Mouse (Mus musculus): Measurements from ENCODE around the gene Ubqln1. TPM values are rescaled to one million over a fixed set of nuclear protein-coding genes. Genes with fewer than 3 reads are reported as not detected.

The Ubqln1 gene
- polyA plus RNA-seq, 1 experiment from 2014 or later, result 44.2 TPM

DNA sequence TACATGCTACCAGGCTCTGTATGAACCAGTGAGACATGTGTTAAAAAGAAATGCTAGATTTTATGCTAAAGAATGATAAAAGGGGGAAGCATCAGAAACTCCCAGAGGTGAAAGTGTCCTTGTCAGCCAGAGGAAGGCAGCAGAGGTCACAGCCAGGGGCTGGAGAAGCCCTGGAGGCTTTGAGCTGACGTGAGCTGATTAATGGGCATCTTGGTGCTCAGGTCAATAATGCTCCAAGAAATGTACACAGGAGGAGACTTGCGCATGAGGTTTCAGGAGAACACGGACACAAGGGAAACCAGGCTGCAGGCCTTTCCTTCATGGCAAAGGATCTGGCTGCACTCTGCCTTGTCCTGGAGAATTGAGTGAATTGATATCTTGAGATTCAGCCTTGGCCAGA is 27.7 kb downstream of the Ubqln1 start:
- H3K9ac ChIP-seq (replicated peaks), result no peak overlapping the region
- TF ChIP-seq CTCF (IDR thresholded peaks at IDR 0.05; ENCODE audit: low read depth) (no peak), EP300 (IDR thresholded peaks at IDR 0.05; ENCODE audit: low read depth) (no peak)
- H3K27me3 ChIP-seq (ENCODE audit: insufficient read depth, low read length), result no peaks in the 10 kb centered on the region
- H3K9me3 ChIP-seq (ENCODE audit: low read length), result no peaks in the 10 kb centered on the region
- WGBS (ENCODE audit: insufficient replicate concordance), result 92% methylated on average over 3 of the region's 3 CpGs
- DNase-seq, result no peak
- no peak overlapping the region for H3K4me3 ChIP-seq (ENCODE audit: low read depth, low read length)
- ATAC-seq, result no peak
- H3K4me1 ChIP-seq (ENCODE audit: insufficient read depth), result peaks cover 5% of the 10 kb centered on the region; the same call in 1 of the 2 replicates
- no peak overlapping the region for H3K27ac ChIP-seq (ENCODE audit: low read depth)
- no peak overlapping the region for H3K4me2 ChIP-seq (ENCODE audit: low read depth, low read length)
- H3K36me3 ChIP-seq (replicated peaks; ENCODE audit: insufficient read depth, low read length), result peaks cover 53% of the 10 kb centered on the region

DNA sequence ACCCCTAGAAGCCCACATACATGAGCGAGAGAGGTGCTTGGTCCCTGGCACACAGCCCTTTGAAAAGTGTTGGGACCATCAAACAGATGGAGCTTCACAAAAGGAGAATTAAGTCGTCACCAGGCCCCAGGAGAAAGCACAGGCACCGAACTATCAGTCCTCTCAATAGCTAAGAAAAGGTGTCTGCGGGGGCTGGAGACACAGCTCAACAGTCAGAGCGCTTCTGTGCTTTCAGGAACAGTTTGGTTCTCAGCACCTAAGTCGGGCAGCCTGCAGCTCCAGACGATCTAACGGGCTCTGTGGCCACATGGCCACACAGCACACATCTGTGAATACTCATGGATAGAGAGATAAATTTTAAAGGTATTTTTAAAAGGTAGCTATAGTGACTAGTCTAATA is 29.2 kb downstream of the Ubqln1 start:
- H3K4me2 ChIP-seq (ENCODE audit: low read depth, low read length), result no peak overlapping the region
- no peak overlapping the region for H3K9ac ChIP-seq (replicated peaks)
- H3K4me1 ChIP-seq (ENCODE audit: insufficient read depth), result peaks cover 5% of the 10 kb centered on the region; the same call in 1 of the 2 replicates
- no peak for TF ChIP-seq CTCF (IDR thresholded peaks at IDR 0.05; ENCODE audit: low read depth)
- H3K27ac ChIP-seq (ENCODE audit: low read depth), result no peak overlapping the region
- peaks cover 46% of the 10 kb centered on the region for H3K36me3 ChIP-seq (replicated peaks; ENCODE audit: insufficient read depth, low read length)
- H3K27me3 ChIP-seq (ENCODE audit: insufficient read depth, low read length), result no peaks in the 10 kb centered on the region
- WGBS (ENCODE audit: insufficient replicate concordance), result 88% methylated on average over 8 of the region's 8 CpGs
- DNase-seq, result no peak
- H3K9me3 ChIP-seq (ENCODE audit: low read length), result no peaks in the 10 kb centered on the region
- no peak for ATAC-seq
- no peak overlapping the region for H3K4me3 ChIP-seq (ENCODE audit: low read depth, low read length)

DNA sequence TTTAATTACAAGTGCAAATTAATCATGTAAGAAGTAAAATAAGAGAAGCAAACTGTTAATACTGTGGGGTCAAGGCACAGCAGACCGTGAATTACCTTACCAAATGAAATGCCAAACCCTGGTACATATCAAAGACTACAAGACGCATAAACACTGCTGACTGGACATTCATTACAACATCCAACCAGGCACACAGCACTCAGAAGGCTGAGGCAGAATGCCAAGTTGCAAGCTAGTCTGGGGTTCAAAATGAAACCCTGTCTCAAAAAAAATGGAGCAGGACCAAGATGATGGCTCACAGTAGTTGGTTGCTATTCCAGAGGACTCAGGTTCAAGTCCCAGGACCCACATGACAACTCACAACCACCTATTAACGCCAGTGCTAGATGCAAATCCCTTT is 31.3 kb downstream of the Ubqln1 start:
- Histone ChIP-seq H3K4me2 (ENCODE audit: low read depth, low read length) (no peak overlapping the region), H3K36me3 (replicated peaks; ENCODE audit: insufficient read depth, low read length) (peaks cover 54% of the 10 kb centered on the region), H3K27ac (ENCODE audit: low read depth) (no peak overlapping the region), H3K4me1 (ENCODE audit: insufficient read depth) (peaks cover 8% of the 10 kb centered on the region; the same call in 1 of the 2 replicates), H3K27me3 (ENCODE audit: insufficient read depth, low read length) (no peaks in the 10 kb centered on the region), H3K9ac (replicated peaks) (no peak overlapping the region), H3K9me3 (ENCODE audit: low read length) (no peaks in the 10 kb centered on the region), H3K4me3 (ENCODE audit: low read depth, low read length) (no peak overlapping the region)
- no peak for DNase-seq
- 81% methylated on average over 3 of the region's 3 CpGs for WGBS (ENCODE audit: insufficient replicate concordance)
- ATAC-seq, result no peak
- no peak for TF ChIP-seq EP300 (IDR thresholded peaks at IDR 0.05; ENCODE audit: low read depth)
- no peak for TF ChIP-seq CTCF (IDR thresholded peaks at IDR 0.05; ENCODE audit: low read depth)

DNA sequence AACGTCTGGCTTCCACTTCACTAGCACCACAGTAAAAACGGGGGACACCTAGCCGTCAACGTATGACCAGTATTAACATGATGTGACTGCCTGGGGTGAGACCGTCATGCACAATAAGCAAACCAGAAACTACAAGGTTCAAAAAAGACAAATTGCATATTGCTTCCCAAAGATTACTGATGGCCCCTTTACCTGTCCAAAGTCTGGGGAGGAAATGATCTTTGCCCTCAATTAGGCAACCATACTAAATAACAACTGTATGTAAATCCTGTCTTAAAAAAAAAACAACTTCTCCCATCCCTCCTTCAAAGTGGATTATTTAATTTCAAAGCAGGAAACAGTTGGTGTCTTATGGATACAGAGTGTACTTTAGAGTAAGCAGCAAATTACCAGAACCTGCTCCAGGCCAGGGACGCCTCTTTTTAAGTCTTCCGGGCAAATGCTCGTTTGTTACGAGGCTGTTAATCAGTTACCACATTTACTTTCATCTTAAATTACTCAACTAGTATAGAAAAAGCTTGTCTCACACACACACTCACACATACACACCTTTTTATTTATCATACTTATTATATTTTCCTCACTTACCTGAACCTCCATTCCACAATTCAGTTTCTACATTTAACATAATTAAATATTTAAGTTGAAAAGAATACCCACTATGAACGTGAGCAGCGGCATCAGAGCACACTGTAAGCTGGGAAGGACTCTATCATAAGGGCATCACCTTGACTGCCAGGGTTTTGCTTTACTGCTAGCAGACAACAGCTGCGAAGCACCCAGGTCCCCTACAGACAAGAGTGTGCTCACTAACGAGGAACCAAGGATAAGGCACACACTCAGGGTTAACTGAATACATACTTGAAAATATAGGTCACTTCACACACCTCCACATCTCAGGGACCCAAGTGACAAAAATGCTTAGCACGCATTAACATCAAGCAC is 33.6 kb downstream of the Ubqln1 start:
- no peaks in the 10 kb centered on the region for H3K9me3 ChIP-seq (ENCODE audit: low read length)
- peak overlapping the region; percentile 93 for H3K27ac ChIP-seq (ENCODE audit: low read depth)
- TF ChIP-seq CTCF (IDR thresholded peaks at IDR 0.05; ENCODE audit: low read depth) (no peak), EP300 (IDR thresholded peaks at IDR 0.05; ENCODE audit: low read depth) (peak; percentile 61; the same call in 1 of the 2 replicates)
- ATAC-seq (peak; percentile 88), DNase-seq (no peak)
- H3K36me3 ChIP-seq (replicated peaks; ENCODE audit: insufficient read depth, low read length), result peaks cover 58% of the 10 kb centered on the region
- H3K27me3 ChIP-seq (ENCODE audit: insufficient read depth, low read length), result no peaks in the 10 kb centered on the region
- peak overlapping the region; percentile 55 for H3K4me2 ChIP-seq (ENCODE audit: low read depth, low read length)
- peak overlapping the region; percentile 26 for H3K9ac ChIP-seq (replicated peaks)
- 65% methylated on average over 14 of the region's 14 CpGs for WGBS (ENCODE audit: insufficient replicate concordance)
- peaks cover 6% of the 10 kb centered on the region; the same call in 1 of the 2 replicates for H3K4me1 ChIP-seq (ENCODE audit: insufficient read depth)
- no peak overlapping the region for H3K4me3 ChIP-seq (ENCODE audit: low read depth, low read length)

DNA sequence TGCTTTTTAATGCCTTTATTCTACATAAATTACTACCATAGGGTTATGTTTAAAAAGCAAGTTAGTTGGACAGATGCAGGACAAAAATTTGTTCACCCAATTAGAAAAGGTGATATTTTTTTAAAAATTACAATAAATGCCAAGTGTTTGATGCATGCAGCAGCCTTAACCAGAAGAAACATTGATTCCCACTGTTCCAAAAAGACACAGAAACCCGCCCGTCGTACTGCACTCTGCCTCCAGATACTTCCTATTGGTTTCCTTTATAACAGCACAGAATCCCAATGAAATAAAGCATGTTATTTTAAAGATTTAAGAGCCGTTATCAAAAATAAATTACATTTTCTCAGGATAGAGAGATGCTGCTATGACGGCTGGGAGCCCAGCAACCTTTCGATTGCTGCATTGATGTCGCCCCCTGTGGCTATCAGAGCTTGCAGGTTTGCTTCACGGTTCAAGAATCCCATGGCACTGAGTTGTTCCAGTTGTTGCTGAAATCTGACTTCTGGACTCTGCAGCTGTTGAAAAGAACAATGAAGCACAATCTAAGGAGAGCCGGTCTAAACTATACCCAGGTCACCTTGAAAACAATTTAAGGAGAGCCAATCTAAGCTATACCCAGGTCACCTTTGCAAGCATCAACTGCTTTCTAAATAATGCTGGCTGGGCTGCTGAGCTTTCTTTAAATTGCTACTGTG is 37.8 kb downstream of the Ubqln1 start:
- no peak for TF ChIP-seq CTCF (IDR thresholded peaks at IDR 0.05; ENCODE audit: low read depth)
- TF ChIP-seq EP300 (IDR thresholded peaks at IDR 0.05; ENCODE audit: low read depth), result no peak
- Histone ChIP-seq H3K4me2 (ENCODE audit: low read depth, low read length) (no peak overlapping the region), H3K27me3 (ENCODE audit: insufficient read depth, low read length) (no peaks in the 10 kb centered on the region), H3K9ac (replicated peaks) (no peak overlapping the region), H3K27ac (ENCODE audit: low read depth) (no peak overlapping the region), H3K4me1 (ENCODE audit: insufficient read depth) (peaks cover 7% of the 10 kb centered on the region; the same call in 1 of the 2 replicates), H3K9me3 (ENCODE audit: low read length) (no peaks in the 10 kb centered on the region), H3K4me3 (ENCODE audit: low read depth, low read length) (no peak overlapping the region), H3K36me3 (replicated peaks; ENCODE audit: insufficient read depth, low read length) (peaks cover 66% of the 10 kb centered on the region)
- DNase-seq (no peak), ATAC-seq (no peak)
- 89% methylated on average over 9 of the region's 9 CpGs for WGBS (ENCODE audit: insufficient replicate concordance)

DNA sequence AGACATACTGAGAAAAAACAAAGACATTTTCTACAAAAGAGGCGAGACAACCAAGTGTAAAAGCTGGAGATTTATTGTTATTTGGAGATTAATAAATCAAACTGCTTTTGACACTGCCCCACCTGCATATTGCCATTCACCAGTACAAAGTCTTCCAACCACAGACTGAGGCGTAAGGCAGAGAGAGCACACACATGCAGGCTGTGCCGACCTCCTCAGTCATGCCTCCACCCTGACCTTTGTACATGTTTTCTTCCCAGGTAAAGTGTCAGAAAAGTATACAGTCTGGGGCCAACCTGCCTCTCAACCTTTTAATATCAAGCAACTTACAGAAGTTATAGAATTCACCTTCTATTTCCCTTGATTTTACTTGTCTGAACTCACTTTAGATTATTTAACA is 39.3 kb downstream of the Ubqln1 start:
- H3K9ac ChIP-seq (replicated peaks), result no peak overlapping the region
- peaks cover 7% of the 10 kb centered on the region; the same call in 1 of the 2 replicates for H3K4me1 ChIP-seq (ENCODE audit: insufficient read depth)
- ATAC-seq (peak; percentile 68; the same call in 1 of the 2 replicates), DNase-seq (no peak)
- no peak overlapping the region for H3K4me2 ChIP-seq (ENCODE audit: low read depth, low read length)
- H3K36me3 ChIP-seq (replicated peaks; ENCODE audit: insufficient read depth, low read length), result peaks cover 60% of the 10 kb centered on the region
- peak overlapping the region; percentile 50 for H3K27ac ChIP-seq (ENCODE audit: low read depth)
- WGBS (ENCODE audit: insufficient replicate concordance), result 65% methylated on average over 3 of the region's 3 CpGs
- H3K9me3 ChIP-seq (ENCODE audit: low read length), result no peaks in the 10 kb centered on the region
- no peak overlapping the region for H3K4me3 ChIP-seq (ENCODE audit: low read depth, low read length)
- TF ChIP-seq CTCF (IDR thresholded peaks at IDR 0.05; ENCODE audit: low read depth) (no peak), EP300 (IDR thresholded peaks at IDR 0.05; ENCODE audit: low read depth) (no peak)
- no peaks in the 10 kb centered on the region for H3K27me3 ChIP-seq (ENCODE audit: insufficient read depth, low read length)

Measured in liver, postnatal 0 days (tissue).